Mouse (Mus musculus) v-Abl transformed pro-B cells (cell line): Measurements from ENCODE around the gene Rd3.

Source experiments
- in situ Hi-C, 2 experiments: fragments of 400-800 bp; cut with MboI; formaldehyde crosslinking; loops; one replicate each; pipeline ENCODE4 v1.15.1; 2025; ENCODE audit not compliant: unreplicated experiment in 2 of 2

The Rd3 gene

GRCm38 (mm10) chr1:191963413-191963812 is 13.8 kb upstream of the Rd3 start:
- in situ Hi-C loops: loop anchor here (5.0 kb wide), 1 partner anchor 126 kb away; no protein-coding TSS in a partner anchor

GRCm38 (mm10) chr1:191963948-191964772 is 13.0 kb upstream of the Rd3 start:
- in situ Hi-C loops: loop anchor here (5.0 kb wide), 1 partner anchor 127 kb away; no protein-coding TSS in a partner anchor

GRCm38 (mm10) chr1:191964773-191965481 is 12.2 kb upstream of the Rd3 start:
- in situ Hi-C loops: loop anchor here (5.0 kb wide), 2 partner anchors 128 to 132 kb away; no protein-coding TSS in a partner anchor

GRCm38 (mm10) chr1:191969939-191970338 is 7.2 kb upstream of the Rd3 start:
- in situ Hi-C loops: loop anchor here in 1 of 2 experiments (5.0 kb wide), 1 partner anchor 127 kb away; no protein-coding TSS in a partner anchor

GRCm38 (mm10) chr1:191974509-191975405 is 2.4 kb upstream of the Rd3 start:
- in situ Hi-C loops: no loop called here

GRCm38 (mm10) chr1:191981426-191982102 is 4.4 kb downstream of the Rd3 start:
- in situ Hi-C loops: no loop called here

- in situ Hi-C loops: no loop called here
Observed at GRCm38 (mm10) chr1:191986674-191987480, 9.7 kb downstream of the Rd3 start.

- in situ Hi-C loops: no loop called here
Observed at GRCm38 (mm10) chr1:191987481-191987769, 10.3 kb downstream of the Rd3 start.

- in situ Hi-C loops: no loop called here
Observed at GRCm38 (mm10) chr1:191988646-191989045, 11.5 kb downstream of the Rd3 start.

GRCm38 (mm10) chr1:191989060-191989459 is 11.9 kb downstream of the Rd3 start:
- in situ Hi-C loops: no loop called here

- in situ Hi-C loops: no loop called here
Observed at GRCm38 (mm10) chr1:191989994-191990393, 12.8 kb downstream of the Rd3 start.

GRCm38 (mm10) chr1:191992040-191992780 is 15.0 kb downstream of the Rd3 start:
- in situ Hi-C loops: no loop called here

- in situ Hi-C loops: no loop called here
Observed at GRCm38 (mm10) chr1:191994476-191994875, 17.3 kb downstream of the Rd3 start.

GRCm38 (mm10) chr1:191995488-191995887 is 18.3 kb downstream of the Rd3 start:
- in situ Hi-C loops: no loop called here

- in situ Hi-C loops: no loop called here
Observed at GRCm38 (mm10) chr1:191995916-191996315, 18.7 kb downstream of the Rd3 start.

- in situ Hi-C loops: no loop called here
Observed at GRCm38 (mm10) chr1:191996621-191997185, 19.5 kb downstream of the Rd3 start.

- in situ Hi-C loops: no loop called here
Observed at GRCm38 (mm10) chr1:191999022-191999421, 21.9 kb downstream of the Rd3 start.
